ENCODE assay signal across 20 mouse cellular contexts in the genomic region with DNA sequence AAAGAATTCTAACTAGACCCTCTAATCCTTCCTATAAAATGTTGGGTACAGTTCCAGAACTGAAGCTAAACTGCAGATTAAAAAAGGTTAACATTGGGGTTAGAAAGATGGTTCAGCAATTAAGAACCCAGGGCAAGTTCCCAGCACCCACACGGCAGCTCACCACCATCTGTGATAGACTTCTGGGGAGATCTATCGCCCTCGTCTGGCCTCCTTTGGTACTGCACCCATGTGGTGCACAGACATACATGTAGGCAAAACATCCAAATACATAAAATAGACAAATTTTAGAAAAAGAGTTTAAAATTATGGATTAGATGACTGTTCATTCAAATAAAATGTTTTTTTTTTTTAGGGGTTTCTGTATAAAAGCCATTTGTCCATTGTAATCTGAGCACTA.
DNase-seq lines count a peak whose midpoint lies in the region; ATAC-seq and TF ChIP-seq lines count a peak whose summit lies in the region.
"Had no signal": no experiment of that assay in that cellular context is flagged by ENCODE, and none has a peak within 500 bp of the region (broad histone marks: within the 10 kb centered on the region; RNA-seq: fewer than 3 reads in every experiment).

No protein-coding gene starts in this region.

- no peak for TF ChIP-seq EP300 in liver, embryonic 14.5 days (IDR thresholded peaks at IDR 0.05; ENCODE audit: low read depth)

- no peak for ATAC-seq in liver, embryonic 14.5 days (ENCODE audit: insufficient read depth)
- ATAC-seq in granulocyte monocyte progenitor cell, adult 5-6 weeks (replicated peaks; ENCODE audit: poor library complexity, severe bottlenecking), result no peak
- ATAC-seq: forebrain, embryonic 14.5 days; Patski had no signal

- peak; percentile 37 for TF ChIP-seq CTCF in gastrocnemius, adult 2 months (IDR thresholded peaks at IDR 0.05)
- TF ChIP-seq CTCF in liver, embryonic 14.5 days (IDR thresholded peaks at IDR 0.05; ENCODE audit: low read depth), result peak; percentile 41; the same call in 1 of the 2 replicates
- TF ChIP-seq CTCF in brain, embryonic 14.5 days (IDR thresholded peaks at IDR 0.05; ENCODE audit: borderline replicate concordance, extremely low read depth, insufficient read depth, insufficient read length), result peak; percentile 46; the same call in 1 of the 2 replicates

- no peak overlapping the region for H3K4me3 ChIP-seq in gastrocnemius, adult 2 months
- H3K4me3 ChIP-seq in liver, embryonic 14.5 days (ENCODE audit: insufficient read depth in 1 of 2, low read depth in 2 of 2, low read length in 2 of 2), result no peak overlapping the region
- H3K4me3 ChIP-seq: embryonic facial prominence, embryonic 10.5 days; heart, embryonic 13.5 days; kidney, embryonic 15.5 days; liver, embryonic 15.5 days; midbrain, embryonic 12.5 days; myocyte had no signal

- 69% methylated on average over 3 of the region's 3 CpGs for WGBS in liver, embryonic 14.5 days (ENCODE audit: insufficient replicate concordance)

- no peak for TF ChIP-seq POLR2A in brain, embryonic 14.5 days (IDR thresholded peaks at IDR 0.05; ENCODE audit: borderline replicate concordance, extremely low read depth, insufficient read depth, insufficient read length, poor library complexity, severe bottlenecking)

- no peaks in the 10 kb centered on the region for H3K27me3 ChIP-seq in liver, embryonic 14.5 days (ENCODE audit: control insufficient read depth, insufficient read depth, low read length)
- H3K27me3 ChIP-seq: heart, embryonic 13.5 days; kidney, embryonic 15.5 days; liver, embryonic 15.5 days; midbrain, embryonic 12.5 days; Patski had no signal

- no peak overlapping the region for H3K27ac ChIP-seq in gastrocnemius, adult 2 months
- H3K27ac ChIP-seq in liver, embryonic 14.5 days, result no peak overlapping the region
- H3K27ac ChIP-seq: embryonic facial prominence, embryonic 10.5 days; heart, embryonic 13.5 days; kidney, embryonic 15.5 days; liver, embryonic 15.5 days; midbrain, embryonic 12.5 days had no signal

- intact Hi-C loops in gastrocnemius, adult 2 months (cut with DNase I), result no loop called here

- H3K4me1 ChIP-seq in liver, embryonic 14.5 days (replicated peaks; ENCODE audit: control insufficient read depth in 2 of 2, insufficient read depth in 2 of 2, low read length in 1 of 2), result no peaks in the 10 kb centered on the region
- H3K4me1 ChIP-seq: embryonic facial prominence, embryonic 10.5 days; heart, embryonic 13.5 days; liver, embryonic 15.5 days; midbrain, embryonic 12.5 days had no signal

- no peak overlapping the region for H3K4me2 ChIP-seq in liver, embryonic 14.5 days (ENCODE audit: low read depth)
- H3K4me2 ChIP-seq: heart, embryonic 13.5 days; kidney, embryonic 15.5 days; liver, embryonic 15.5 days; midbrain, embryonic 12.5 days had no signal

- no peak overlapping the region for H3K9ac ChIP-seq in liver, embryonic 14.5 days (replicated peaks)
- H3K9ac ChIP-seq: heart, embryonic 13.5 days; kidney, embryonic 15.5 days; liver, embryonic 15.5 days; midbrain, embryonic 12.5 days had no signal

- no peak for DNase-seq in gastrocnemius, adult 2 months
- DNase-seq in gastrocnemius, adult 8-10 months (ENCODE audit: low spot score in 2 of 2), result no peak
- no peak for DNase-seq in liver, embryonic 14.5 days (ENCODE audit: low read depth in 3 of 3, low spot score in 3 of 3)
- DNase-seq in liver (no peak), A20 (ENCODE audit: low read depth, low spot score) (peak; percentile 8)
- DNase-seq in brain, embryonic 14.5 days (ENCODE audit: low read depth), result no peak
- DNase-seq: adrenal gland, adult 2 months; cerebellum, adult 11-12 months; cerebellum, postnatal 36 days; heart, postnatal 4 days; thymus, postnatal 14 days had no signal

- H3K9me3 ChIP-seq in liver, embryonic 14.5 days (ENCODE audit: control insufficient read depth, low read length), result no peaks in the 10 kb centered on the region; the same call in 1 of the 2 replicates
- H3K9me3 ChIP-seq: kidney, embryonic 15.5 days; liver, embryonic 15.5 days; midbrain, embryonic 12.5 days had no signal

- H3K36me3 ChIP-seq in liver, embryonic 14.5 days (replicated peaks; ENCODE audit: control insufficient read depth, insufficient read depth, low read depth), result no peaks in the 10 kb centered on the region
- H3K36me3 ChIP-seq: heart, embryonic 13.5 days; kidney, embryonic 15.5 days; liver, embryonic 15.5 days; midbrain, embryonic 12.5 days had no signal
